Mouse (Mus musculus): ENCODE measurements around the gene Cpm.
"Not testable (repeated sequence)": the region's sequence is repeated elsewhere in the genome, so short reads cannot be mapped to it uniquely, and the experiment has no call there.

Gene Cpm

GRCm38 (mm10) chr10:117727518-117728110 is 98.3 kb downstream of the Cpm start:
- DNase-seq: no peak

- DNase-seq: no peak
These were observed 99.3 kb downstream of the Cpm start for GRCm38 (mm10) chr10:117728574-117728973.

- DNase-seq: no peak
These were observed 100.0 kb downstream of the Cpm start for GRCm38 (mm10) chr10:117729139-117729814.

- DNase-seq: no peak
These were observed 100.8 kb downstream of the Cpm start for GRCm38 (mm10) chr10:117730140-117730539.

- DNase-seq: no peak
These were observed 101.4 kb downstream of the Cpm start for GRCm38 (mm10) chr10:117730637-117731203.

- peak; percentile 19 to 47 for DNase-seq
These were observed 102.2 kb downstream of the Cpm start for GRCm38 (mm10) chr10:117731244-117732101.

- DNase-seq: no peak
These were observed 102.9 kb downstream of the Cpm start for GRCm38 (mm10) chr10:117732184-117732583.

GRCm38 (mm10) chr10:117732962-117733592 is 103.8 kb downstream of the Cpm start:
- DNase-seq: no peak

GRCm38 (mm10) chr10:117733626-117734025 is 104.3 kb downstream of the Cpm start:
- not testable (repeated sequence) for DNase-seq

GRCm38 (mm10) chr10:117734104-117734852 is 105.0 kb downstream of the Cpm start:
- not testable (repeated sequence) for DNase-seq

GRCm38 (mm10) chr10:117735396-117735795 is 106.1 kb downstream of the Cpm start:
- DNase-seq: not testable (repeated sequence)

GRCm38 (mm10) chr10:117736573-117736972 is 107.3 kb downstream of the Cpm start:
- no peak for DNase-seq
